Mouse (Mus musculus) kidney, postnatal 36 days (tissue): ENCODE measurements at regions not wholly inside any gene's neighbourhood (a gene's known extent, or its start where the extent isn't known, plus 50 kb on each side); places are given as distances from the start of the nearest gene placed in this dataset.
"Not testable (repeated sequence)": the region's sequence is repeated elsewhere in the genome, so short reads cannot be mapped to it uniquely, and the experiment has no call there.

Source experiments
- DNase-seq, 2 experiments: peaks; one replicate each; pipeline ENCODE4 v3.0.0; 2021 to 2022; ENCODE audit warnings: mixed read lengths in 2 of 2

GRCm38 (mm10) chr10:103958183-103958582 lies 184.6 kb upstream of the Gm21293 start:
- DNase-seq, result no peak

GRCm38 (mm10) chr10:103976059-103976458 lies 166.7 kb upstream of the Gm21293 start:
- no peak for DNase-seq

GRCm38 (mm10) chr10:103984287-103984956 lies 158.4 kb upstream of the Gm21293 start:
- DNase-seq, result no peak

DNA sequence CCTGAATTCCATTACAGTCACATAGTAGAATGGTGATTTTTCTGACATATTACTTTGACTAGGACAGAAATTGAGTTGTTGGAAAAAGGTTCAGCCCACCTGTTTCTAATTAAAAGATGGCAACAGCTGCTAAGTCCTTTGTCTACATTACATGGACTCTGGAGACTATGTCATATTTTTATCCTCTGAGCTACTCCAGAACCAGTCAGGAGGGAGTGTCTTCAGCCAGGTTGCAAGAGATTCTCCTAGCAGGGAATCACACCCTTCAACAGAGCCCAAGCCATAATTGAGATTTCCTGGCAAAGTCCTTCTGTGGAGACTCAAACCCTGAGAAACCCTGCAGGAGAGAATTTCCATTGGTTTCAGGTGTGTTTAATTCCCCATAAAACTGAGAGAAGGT lies 123.2 kb upstream of the Gm21293 start:
- no peak for DNase-seq

DNA sequence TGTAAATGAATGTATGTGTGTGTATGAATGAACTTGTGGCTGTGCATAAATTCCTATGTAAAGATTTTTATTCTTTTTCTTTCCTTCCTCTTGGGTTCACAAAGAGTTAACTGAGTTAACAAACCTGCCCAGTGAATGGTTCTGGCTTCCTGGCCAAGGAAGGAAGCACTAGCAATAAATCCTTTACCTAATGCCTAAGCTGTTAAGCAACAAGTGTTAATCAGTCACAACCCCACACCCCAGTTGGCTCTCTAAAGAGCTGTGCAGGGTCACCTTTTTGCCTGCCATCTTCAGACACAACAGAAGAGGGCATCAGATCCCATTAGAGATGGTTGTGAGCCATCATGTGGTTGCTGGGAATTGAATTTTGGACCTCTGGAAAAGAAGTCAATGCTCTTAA lies 121.2 kb upstream of the Gm21293 start:
- DNase-seq, result no peak

DNA sequence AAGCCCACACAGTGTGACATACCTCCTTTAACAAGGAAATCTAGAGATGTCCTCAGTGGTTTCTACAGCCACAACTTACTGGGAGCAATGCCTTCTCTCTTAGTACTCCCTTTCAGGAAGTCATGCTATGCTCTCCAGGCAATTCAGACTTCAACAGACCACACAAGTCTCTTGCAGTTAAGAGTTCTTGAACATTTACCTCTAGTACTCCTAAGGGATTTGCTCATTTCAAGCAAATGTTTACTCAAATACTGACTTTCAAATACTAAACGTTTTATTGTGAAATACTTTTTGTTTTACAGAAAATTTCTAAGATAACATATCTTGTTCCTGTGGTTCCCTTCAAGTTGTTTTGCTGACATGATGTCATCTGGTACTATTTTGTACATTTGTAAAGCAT lies 114.6 kb upstream of the Gm21293 start:
- DNase-seq, result no peak

DNA sequence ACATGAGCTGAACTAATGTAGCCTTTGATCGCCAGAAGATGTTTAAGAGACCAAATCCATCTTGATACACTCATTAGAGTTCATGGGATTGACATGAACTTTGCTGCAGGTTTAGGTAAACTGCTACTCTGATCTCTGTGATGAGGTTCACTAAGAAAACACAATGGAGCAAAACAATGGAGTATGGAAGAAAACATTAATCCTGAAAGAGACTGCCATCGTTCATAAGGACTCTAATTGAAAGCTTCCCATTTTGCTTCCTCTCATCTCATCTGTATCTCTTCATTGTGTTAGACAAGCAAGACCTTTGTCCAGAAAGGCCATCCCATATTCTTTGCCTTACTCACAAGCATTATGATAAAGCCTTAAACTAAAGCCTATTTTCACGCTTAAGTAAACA lies 110.0 kb upstream of the Gm21293 start:
- no peak for DNase-seq

- DNase-seq, result not testable (repeated sequence)
Observed at GRCm38 (mm10) chr10:104041729-104042386, 100.9 kb upstream of the Gm21293 start.

DNA sequence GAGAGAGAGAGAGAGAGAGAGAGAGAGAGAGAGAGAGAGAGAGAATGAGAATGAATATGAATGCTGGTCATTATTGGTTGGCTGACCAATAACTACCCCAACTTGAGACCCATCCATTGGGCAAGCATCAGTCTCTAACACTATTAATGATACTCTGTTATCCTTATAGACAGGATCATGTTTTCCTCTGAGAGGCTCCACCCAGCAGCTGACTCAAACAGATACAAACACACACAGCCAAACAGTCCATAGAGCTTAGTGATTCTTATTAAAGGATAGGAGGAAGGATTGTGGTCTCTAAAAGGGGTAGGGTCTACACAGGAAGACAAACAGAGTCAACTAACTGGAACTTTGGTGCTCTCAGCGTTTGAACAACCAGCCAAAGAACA lies 100.4 kb upstream of the Gm21293 start:
- DNase-seq, result no peak

DNA sequence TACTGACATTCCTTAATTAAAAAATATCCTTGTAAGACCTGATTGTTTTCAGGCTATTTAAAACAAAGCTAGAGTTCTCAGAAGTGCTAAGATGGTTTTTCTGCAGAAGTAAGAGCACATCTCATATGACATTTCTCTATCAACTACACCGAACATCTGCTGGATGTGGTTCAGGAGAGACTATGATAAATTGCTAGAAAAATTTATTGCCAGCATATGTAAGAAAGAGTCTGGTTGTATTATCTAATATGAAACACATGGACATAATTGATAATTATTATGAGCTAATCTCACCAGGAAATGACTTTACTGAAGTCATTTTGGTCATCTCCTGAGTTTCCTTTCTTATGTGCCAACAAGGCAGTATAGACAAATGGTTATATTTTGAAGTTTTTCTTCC lies 99.2 kb upstream of the Gm21293 start:
- DNase-seq, result no peak
